Mouse (Mus musculus): ENCODE measurements around the gene Fam213b. TPM values are rescaled to one million over a fixed set of nuclear protein-coding genes. Genes with fewer than 3 reads are reported as not detected.

Fam213b gene
- 165 and 222 TPM in 2 replicates for polyA plus RNA-seq (2015; fragmentation: Nextera tagmentation; extraction: Ambion mirVana)

DNA sequence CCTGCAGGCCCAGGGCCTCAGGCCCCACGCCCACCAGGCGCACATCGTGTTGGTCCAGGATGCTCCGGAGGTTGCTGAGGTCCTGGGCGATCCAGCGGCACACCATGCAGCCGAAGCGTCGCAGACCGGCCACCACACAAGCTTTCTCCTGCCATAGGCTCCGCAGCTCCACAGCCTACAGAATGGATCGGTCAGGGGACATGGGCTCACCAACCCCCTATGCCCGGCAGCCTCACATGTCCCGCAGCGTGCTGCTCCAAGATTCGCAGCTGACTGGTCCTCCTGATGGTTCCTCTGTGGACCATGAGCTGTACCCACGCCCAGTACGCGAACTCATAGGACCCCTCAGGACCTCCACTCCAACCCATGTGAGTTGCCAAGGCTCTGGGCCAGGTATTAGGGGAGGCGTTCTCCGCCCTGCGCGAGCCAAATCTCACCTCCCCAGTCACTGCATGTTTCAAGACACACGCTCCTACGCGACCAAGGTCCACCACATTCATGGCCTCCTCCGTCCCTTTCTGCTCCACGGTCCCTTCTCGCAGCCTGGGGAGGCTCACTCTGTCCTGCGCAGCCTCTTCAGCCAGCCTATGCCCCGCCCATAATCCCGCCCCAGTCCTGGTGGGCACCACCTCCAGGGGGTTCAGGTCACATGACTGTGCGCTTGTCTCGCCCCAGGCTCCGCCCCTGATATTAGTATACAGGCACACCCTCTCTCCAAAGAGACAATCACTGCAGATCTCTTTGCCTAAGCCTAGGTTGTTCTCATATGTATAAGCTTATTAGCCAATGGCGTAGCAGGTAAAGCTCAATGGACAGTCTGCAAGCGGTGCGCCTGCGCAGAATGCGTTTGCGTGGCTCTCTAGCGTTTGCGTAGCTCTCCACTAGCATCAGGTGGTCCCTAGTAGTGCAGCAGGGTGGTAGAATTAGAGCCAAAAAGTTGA, at the start of gene Fam213b:
Gene Fam213b (minus strand): TSS at position 630 of the 941 bp plus-strand sequence.

DNA sequence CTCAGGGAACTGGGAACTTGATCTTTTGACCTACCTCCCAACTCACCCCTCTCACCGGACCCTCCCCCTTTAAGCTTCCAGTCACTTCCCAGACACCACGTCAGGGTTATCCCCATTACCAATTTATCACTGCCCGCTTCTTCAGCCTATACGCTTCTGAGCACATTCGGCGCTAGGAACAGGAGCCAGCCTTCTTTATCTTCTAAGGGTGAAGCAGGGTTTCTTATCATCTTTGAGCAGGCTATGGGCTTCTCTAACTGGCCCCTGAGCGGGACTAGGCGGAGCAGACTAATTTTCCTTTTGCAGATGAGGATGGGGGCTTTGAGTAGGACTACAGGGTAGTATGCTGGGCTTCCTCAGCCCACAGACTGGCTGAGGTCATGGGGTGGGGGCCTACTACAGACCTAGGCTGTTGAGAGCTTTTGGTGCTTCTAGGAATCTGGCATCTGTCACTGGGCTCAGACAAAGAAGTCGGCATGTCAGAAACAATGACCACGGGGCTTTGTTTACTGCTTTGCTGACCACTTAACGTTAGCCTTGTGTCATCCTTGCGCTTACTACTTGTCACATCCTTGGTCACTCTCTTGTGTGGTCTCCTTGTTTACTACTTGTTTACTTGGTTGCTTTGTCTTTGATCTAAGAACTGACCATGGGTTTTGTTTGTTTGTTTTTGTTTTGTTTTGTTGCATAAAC, 29.6 kb upstream of the Fam213b start, which contains the start of gene Tnfrsf14:
Gene Tnfrsf14 (minus strand): TSS at position 169 of the 693 bp plus-strand sequence.

DNA sequence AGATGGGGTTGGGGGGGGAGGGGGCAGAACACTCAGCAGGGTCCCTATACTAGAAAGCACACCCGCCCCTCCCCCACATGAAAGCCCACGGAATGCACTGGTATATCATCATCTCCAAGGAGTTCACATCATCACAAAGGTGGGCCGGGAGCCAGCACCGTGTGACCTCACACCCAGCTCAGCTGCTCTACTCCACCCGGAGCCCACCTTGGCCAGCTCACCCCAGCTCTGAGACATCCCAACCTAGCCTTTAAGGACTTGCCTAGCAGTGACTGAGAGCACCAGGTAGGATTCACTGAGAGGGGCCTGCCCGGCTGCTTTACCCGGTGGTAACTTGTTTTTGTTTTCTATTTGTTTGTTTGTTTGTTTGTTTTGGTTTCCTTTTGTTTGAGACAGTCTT, 29.5 kb downstream of the Fam213b start, which contains the start of gene Mmel1:
Gene Mmel1 (plus strand): TSS at position 146 of the 400 bp plus-strand sequence.

Other genes starting within 250 kb of the Fam213b start
- gene Actrt2, start 231.3 kb downstream of the Fam213b start, polyA plus RNA-seq (2015; fragmentation: Nextera tagmentation; extraction: Ambion mirVana) = not detected in 2 replicates
- gene Ttc34, start 61.7 kb downstream of the Fam213b start, polyA plus RNA-seq (2015; fragmentation: Nextera tagmentation; extraction: Ambion mirVana) = 0.10 and 0.19 TPM in 2 replicates
- gene Mmel1, start 29.6 kb downstream of the Fam213b start, polyA plus RNA-seq (2015; fragmentation: Nextera tagmentation; extraction: Ambion mirVana) = 1.9 and 5.0 TPM in 2 replicates
- gene Tnfrsf14, start 29.4 kb upstream of the Fam213b start, polyA plus RNA-seq (2015; fragmentation: Nextera tagmentation; extraction: Ambion mirVana) = 2.6 TPM in 2 replicates
- gene Hes5, start 61.8 kb upstream of the Fam213b start, polyA plus RNA-seq (2015; fragmentation: Nextera tagmentation; extraction: Ambion mirVana) = 1.1 and 6.1 TPM in 2 replicates
- gene Pank4, start 65.0 kb upstream of the Fam213b start, polyA plus RNA-seq (2015; fragmentation: Nextera tagmentation; extraction: Ambion mirVana) = 19.0 and 25.6 TPM in 2 replicates
- gene Plch2, start 157.6 kb upstream of the Fam213b start, polyA plus RNA-seq (2015; fragmentation: Nextera tagmentation; extraction: Ambion mirVana) = 0.61 and 1.5 TPM in 2 replicates
- gene Pex10, start 167.9 kb upstream of the Fam213b start, polyA plus RNA-seq (2015; fragmentation: Nextera tagmentation; extraction: Ambion mirVana) = 10.5 and 20.4 TPM in 2 replicates
- 210 and 215 TPM in 2 replicates for gene Rer1, start 187.2 kb upstream of the Fam213b start, polyA plus RNA-seq (2015; fragmentation: Nextera tagmentation; extraction: Ambion mirVana)
- gene Morn1, start 187.4 kb upstream of the Fam213b start, polyA plus RNA-seq (2015; fragmentation: Nextera tagmentation; extraction: Ambion mirVana) = 3.8 and 9.3 TPM in 2 replicates